Mouse (Mus musculus) frontal cortex, adult (tissue): ENCODE results near the gene Gm29776.

Experiments used
- ATAC-seq: cut with Nextera tagmentation; 2 replicates; pipeline ENCODE4 v1.9.2; 2017; ENCODE audit warnings: mild to moderate bottlenecking, moderate library complexity, mixed read lengths; ENCODE audit not compliant: low TSS enrichment

Gm29776 gene

DNA sequence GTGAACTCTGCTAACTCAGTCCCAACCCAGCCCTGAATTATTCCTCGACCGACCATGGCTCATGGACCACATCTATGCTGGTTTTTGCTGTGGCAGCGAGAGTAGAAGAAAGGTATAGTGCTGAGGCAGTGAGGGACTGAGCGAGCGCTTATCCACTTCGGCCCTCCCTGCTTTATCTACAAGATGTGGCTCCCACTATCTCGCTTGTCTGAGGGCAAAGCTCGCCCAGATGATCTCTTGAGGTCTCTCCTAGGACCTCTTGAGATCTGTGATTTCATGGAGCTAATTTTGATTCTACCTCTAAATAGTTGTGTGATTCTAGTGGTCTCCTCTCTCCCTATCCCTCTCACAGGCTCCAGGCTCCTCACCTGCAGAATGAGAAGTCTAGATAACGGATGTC is 10.4 kb upstream of the Gm29776 start:
- ATAC-seq: no peak

DNA sequence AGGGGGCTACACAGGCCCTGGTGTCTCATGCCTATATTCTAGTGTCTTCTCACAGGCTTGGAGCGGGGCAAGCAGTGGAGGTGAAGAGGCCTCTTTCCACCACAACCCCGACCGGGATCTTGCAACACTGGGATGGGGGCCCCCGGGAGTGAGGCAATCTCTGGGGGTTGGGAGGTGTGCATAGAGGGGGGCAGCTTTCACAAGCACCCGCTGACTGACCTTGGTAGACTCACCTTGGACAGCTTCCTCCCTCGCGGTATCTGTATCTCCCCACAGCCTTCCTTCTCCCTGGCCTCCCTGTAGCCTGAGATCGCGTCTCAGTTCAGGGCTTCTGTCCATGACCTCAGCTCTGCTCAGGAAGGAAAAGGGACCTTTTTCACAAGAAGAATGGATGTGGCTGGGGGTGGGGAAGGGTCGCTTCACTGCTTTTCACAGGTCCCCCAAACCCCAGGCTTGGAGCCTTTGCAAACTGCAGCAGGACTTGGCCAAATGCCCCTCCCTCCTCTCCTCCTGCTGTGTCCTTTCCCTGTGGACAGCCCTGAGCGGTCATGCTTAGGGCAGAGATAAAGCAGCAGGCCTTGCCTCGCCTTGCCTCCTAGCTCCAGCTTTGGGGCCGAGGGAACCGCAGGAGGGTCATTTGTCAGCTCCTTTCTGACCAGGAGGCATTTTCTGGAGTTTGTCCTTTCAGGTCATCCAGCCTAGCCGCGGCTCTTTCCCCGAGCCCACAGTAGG is 8.1 kb upstream of the Gm29776 start:
- ATAC-seq: no peak

DNA sequence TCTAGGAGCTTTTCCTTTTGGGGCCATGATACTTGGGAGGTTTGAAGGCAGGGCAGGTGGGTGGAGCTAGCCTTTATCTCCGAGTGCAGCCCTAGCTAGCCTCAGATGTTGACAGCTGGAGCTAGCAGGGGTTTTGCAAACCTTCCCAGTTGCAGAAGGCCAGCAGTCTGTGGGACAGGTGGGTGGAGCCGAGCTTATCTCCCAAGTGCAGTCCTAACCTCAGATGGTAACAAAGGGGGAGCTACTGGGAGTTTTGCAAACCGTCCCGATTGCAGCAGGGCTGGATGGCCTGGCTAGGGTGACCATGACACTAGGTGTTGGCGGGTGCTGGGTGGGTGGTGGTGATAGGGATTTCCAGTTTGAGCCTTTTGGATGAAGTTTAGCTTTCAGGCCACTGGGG is 7.2 kb upstream of the Gm29776 start:
- ATAC-seq: no peak

DNA sequence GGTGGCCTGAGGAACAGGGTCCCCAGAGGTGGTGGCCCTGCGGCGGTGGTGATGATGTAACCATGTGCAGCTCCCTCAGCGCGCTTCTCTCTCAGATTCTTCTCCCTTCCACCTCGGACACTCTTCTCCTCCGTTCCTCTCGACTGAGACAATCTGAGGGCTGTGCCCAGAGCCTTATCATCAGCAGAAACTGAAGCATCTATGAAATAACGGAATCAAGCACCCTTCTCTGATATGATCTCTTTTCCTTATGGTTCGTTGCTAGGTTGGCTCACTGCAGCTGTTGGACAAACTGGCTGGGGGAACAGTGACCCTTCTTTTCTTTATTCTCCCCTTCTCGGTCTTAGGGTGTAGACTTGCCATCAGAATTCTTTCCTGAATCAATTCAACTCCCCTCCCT is 4.6 kb upstream of the Gm29776 start:
- ATAC-seq: no peak

DNA sequence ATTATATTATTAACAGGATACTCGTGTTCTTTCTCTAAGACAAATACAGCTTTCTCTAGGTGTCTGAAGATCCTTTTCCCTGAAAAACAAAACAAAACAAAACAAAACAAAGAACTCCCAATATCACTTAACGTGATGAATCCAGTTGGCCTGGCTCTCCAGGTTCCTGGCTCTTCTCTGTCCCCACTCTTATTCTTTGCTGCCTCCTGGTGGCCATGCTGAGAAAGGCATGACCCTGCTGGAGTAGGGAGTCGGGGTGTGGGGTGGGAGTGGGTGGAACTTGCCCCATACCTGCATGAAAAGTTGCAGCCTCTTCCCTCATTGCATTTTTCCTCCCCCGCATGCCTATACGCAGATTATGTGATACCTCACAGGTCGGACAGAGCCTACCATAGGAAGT is 2.7 kb upstream of the Gm29776 start:
- ATAC-seq: peak; percentile 88

DNA sequence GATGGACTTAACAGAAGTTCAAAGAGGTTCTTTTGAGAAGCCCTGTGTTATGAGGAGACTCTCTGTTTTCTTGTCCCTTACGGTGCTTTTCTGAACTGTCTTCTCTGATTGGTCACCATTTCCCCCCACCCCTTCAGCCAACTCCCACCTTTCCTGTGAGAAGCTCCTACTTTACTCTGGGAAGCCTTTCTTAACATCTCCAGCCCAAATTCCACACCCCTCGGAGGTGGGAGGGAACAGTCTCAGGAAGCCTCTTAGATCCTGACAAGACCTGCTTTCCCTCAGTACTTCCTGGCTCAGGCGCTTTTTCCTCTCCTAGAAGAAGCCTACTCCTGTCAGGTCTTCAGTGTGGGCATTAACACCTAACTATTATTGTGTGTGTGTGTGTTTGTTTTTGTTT is 953 bp upstream of the Gm29776 start:
- no peak for ATAC-seq

DNA sequence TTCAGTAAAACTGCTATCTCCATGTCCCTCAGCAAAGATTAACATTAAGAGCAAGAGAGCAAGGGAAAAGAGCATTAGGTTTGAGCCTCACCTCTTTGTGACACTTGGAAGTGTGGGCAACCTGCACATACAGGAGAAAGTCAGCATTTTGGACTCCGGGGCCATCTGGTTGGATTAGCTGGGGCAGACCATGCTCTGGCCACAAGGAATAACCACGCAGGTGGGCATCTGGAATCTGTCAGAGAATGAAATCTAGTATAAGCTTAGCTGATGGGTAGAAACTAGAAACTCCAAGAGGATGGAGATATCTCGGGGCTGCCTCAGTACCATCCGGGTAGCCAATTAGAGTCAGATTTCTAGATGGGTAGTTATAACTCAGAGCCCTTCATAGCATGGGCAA is 1.9 kb downstream of the Gm29776 start:
- no peak for ATAC-seq

DNA sequence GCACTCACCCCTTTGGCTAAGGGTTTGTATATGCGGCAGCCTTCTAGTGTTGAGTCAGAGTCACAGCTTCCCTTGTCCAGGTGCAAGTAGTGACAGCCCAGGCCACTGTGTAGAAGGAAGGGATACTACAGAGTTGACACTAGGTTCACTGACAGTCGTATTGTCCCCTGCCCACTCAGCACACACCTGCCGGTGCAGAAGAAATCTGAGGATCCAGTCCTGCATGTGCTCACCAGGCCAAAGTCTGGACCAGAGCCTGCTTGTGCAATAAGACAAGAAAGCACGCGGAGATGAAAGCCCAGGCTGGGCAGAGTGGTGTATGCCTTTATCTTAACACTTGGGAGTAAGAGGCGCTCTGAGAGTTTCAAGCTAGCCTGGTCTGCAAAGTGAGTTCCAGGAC is 3.6 kb downstream of the Gm29776 start:
- no peak for ATAC-seq

DNA sequence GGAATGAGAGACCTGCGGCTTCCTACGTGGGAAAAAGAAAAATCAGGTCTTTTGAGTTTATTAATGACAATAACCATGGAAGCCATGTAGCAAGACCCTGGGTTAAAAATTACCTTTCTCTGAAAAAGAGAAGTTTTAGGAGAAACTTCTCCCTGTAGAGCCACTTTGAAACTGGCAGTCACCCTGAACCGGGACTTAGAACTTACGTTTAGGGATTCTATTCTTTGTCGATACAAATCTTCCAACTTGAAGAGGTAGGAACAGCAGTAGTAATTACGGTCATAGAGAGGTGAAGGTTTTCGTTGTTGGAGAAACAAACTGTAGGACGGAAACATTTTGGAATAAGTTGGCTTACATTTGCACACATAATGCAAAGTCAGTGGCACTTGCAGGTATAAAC is 11.4 kb downstream of the Gm29776 start:
- no peak for ATAC-seq

DNA sequence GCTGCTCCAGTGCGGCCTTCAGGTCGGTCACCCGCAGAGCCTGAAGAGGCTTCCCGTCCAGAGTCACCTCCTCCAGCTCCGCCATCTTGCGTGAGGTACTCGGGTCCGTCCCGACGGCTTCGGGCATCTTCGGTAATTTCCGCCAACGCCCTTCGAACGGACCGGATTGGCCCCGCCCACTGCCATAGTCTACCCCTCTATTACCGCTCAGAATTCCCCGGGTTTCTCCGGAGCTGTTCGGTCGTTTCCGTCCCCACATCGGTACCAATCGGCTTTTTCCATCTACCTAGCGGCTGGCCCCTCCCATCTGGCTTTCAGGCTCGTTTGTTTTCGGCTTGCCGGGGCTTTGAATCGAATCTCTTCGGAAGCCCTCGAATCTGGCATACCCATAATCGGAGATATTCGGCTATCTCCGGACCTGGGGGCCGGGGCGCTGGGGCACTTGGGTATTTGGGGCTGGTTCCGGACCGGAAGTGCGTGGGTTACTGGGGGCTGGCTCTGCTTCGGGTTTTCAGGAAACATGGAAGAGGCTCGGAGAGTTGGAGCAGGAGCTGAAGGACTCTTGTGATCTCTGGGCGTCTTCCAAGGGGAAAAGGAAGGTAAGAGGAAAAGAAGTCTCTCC is 12.0 kb downstream of the Gm29776 start, which contains the start of gene Acin1:
Gene Acin1 (minus strand): TSS at position 410 of the 622 bp plus-strand sequence.
- ATAC-seq: peak; percentile 87

DNA sequence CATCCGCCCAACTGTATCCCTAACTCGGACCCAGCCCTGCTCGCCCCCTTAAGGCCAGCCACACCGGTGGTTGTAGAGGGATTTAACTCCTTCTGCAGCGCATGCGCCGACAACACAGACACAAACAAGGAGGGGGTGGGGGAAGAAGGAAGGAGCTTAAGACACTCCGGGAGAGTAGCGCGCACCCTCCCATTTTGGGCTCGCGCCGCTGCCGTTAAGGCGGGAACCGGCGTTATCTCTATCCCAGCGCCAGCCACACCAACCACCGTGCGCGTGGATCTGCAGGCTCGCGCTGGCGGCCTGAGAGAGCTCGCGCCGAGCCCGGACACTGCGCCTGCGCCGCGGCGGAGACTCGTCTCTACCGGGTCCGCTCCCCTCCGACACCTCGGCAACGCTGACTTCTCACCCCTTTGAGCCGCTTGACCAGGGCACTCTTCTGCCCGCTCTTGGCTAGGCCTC is 12.5 kb downstream of the Gm29776 start, which contains the start of gene 1700123O20Rik:
Gene 1700123O20Rik (plus strand): TSS at position 154 of the 459 bp plus-strand sequence.
- ATAC-seq: peak; percentile 77

DNA sequence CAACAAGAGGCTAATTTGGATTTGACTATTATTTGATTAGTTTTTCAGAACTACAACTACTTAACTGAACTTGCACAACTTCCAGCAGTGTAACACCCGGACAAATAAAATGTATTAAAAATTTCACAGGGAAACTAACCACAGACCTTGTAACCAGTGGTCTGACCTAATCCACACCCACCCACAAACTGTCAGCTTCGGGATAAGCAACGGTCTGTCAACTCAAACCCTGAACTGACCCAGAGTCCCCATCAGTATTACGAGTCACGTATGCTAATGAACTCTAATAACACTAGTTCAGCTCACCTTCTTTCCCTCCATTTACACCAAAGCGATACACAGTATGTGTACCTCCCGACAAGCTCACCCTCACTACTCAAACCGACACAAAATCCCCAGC is 13.2 kb downstream of the Gm29776 start:
- ATAC-seq: no peak

DNA sequence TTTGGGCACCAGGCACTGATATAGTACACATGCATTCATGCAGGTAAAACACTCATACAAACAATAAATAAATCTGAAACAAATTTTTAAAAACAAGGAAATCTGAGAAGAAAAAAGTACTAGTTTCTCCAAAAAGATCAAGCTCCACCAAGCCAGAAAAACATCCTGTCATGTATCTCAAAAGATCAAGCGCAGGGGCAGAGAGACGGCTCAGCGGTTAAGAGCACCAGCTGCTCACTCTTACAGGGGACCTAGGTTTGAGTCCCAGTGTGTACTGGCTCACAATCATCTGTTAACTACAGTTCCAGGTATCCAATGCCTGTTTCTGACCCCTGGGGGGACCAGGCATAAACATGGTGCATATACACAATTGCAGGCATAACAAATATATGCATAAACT is 16.2 kb downstream of the Gm29776 start:
- ATAC-seq: no peak

DNA sequence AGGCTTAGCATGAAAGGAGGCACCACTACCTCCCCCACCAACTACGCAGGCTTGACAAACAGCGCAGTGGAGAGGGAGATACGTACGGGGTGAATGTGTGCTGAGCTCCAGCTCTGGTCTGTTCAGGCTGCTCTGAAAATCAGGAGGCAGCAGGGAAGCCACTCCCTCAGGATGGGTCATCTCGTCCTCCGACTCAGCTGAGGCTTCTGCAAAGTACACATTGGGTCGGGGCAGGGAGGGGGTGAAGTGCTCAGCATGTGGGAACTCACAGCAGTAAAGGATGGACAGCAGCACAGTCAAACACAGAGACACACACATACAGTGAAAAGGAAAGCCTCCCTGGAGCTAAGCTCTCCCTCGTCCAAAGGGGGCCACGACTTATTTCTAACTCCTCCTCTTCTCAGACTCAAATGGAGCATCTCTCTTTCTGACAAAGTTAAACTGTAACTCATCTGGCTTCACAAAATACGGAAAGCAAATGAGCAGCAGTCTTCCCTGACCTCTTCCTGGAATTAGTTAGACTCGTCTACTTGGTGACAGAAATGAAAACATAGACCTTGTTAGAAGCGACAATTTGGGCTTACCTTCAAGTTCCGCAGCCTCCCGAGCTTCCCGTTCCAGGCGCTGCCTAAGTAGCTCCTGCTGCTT is 19.9 kb downstream of the Gm29776 start:
- ATAC-seq: no peak

DNA sequence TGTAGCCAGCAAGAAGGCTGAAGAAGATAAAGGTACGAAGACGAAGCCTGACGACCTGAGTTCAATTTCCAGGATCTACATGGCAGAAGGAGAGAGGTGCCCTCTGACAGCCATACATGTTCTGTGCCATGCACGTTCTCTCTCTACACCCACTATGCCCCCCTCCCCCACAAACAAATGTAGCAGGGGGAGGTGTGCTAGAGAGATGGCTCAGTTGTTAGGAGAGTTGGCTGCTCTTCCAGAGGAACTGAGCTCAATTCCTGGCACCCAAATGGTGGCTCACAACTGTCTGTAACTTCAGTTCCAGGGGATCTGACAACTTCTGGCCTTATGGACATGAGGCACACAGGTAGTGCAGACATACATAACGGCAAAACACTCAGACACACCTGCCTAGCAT is 22.3 kb downstream of the Gm29776 start:
- ATAC-seq: 0 out of 2 replicates have a peak, but pooled peaks have one; percentile 47

DNA sequence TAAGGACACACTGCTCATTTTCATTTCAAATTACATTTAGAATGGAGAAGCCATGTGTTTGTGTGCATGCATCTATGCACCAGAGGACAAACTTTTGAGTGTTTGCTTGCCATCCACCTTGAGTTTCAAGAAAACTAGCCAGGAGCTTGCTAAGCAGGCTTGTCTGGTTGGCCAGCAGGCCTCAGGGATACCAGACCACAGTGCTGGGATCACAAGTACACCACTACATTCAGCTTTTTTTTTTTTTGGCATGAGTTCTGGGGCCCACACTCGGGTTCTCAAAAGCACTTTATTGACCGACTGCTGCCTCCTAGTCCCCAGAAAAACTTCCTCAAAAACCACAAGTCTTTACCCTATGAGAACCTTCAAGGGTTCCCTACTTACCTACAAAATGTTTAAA is 24.3 kb downstream of the Gm29776 start:
- ATAC-seq: no peak

DNA sequence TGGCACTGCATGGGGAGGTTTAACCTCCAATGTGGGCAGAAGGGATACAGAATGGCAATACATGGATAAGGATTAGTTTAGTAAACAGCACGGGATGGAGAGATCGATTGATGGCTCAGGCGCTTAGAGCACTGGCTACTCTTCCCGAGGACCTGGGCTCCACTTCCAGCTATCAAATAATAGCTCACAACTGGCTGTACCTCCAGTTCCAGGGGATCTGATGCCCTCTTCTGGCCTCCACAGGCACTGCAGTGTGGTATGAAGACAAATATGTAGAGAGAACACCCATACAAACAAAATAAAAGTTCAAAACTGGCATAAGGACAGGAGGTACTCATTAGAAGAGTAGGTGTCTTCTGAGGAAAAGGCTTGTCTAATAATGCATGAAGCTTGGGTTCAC is 29.3 kb downstream of the Gm29776 start:
- ATAC-seq: no peak

DNA sequence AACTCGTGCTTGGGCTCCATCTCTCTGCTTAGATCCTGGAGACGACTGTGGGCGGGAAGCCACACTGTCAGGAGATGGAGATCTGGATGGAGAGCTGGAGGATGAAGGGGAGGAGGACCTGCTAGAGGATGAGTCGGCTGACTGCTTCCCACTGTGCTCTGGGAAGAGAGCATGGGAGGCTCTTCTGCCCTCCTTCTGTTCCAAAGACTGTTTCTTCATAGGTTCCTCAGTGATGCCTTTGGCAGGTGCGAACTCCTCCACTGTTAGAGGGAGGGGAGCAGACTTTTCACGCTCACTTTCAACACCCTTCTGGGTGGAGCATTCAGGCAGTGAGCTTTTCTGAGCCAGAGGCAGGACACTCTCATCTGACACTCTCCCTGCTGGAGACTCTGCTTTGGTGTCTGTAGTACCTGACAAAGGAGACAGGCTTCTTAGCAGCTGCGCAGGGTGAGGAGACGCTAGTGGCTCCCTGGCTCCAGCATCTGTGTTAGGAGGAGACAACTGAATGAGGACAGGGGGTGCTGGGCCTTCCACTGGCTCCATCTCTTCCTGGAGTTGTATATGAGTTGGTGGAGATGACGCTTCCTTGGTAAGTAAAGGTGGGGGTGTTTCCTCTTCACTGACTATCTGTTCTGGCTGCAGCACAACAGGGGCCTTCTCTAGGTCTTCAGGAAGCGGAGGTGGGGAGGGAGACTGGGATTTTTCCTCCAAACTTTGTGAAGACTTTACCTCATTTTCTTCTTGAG is 34.0 kb downstream of the Gm29776 start:
- peak; percentile 94 for ATAC-seq

DNA sequence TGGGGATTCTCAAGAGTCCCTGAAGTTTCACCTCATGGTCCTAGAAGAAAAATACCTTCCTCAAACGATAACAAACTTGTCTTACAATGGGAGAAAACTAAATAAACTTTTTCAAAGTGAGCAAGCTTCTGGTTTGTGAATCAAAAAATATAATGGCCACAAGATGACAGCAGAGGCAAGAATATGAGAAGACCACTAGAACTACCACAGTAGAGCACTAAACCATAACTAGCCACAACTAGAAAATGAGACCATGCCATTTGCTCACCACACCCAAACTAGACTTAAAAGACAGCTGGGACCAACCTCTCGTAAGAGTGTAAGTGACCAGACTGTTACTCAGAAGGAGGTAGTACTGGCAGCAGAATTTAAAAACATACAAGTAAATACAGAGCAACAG is 38.6 kb downstream of the Gm29776 start:
- ATAC-seq: no peak

DNA sequence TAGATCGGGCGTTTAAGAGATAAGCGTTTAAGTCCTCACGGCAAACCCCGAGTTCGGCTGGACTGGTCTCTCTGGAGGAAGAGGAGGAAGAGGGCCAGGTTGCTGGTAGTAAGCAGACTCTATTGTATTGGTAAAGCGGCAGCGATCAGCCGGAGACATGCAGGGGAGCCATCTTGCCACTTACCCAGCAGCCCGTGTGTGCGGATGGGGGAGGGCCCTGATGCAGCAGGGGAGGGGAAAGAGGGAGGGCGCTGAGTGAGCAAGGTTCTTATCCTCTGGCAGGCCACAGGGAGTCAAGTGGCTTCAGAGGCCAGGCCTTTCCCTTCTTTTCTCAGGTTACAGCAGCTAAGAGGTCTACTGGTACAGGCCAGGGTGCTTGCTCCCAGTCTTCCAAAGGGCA is 45.1 kb downstream of the Gm29776 start:
- peak; percentile 88 for ATAC-seq

DNA sequence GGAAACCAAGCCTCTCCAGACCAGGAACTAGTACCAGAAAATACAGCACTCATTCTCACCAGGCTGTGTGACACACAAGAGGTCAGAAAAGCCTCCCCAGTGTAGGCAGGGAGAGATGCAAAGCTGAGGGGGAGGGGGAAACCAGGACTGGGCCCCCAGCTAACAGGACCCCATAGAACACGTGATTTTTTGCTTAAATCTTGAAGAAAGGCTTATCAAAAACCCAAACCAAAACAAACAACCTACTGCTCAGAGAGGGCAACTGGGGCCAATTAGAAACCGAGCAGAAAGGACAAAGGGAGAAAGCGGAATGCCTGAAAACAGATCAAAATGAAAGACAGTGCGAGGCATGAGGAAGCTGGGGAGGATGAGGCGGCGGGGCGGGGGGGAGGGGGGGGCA is 45.8 kb downstream of the Gm29776 start:
- no peak for ATAC-seq

DNA sequence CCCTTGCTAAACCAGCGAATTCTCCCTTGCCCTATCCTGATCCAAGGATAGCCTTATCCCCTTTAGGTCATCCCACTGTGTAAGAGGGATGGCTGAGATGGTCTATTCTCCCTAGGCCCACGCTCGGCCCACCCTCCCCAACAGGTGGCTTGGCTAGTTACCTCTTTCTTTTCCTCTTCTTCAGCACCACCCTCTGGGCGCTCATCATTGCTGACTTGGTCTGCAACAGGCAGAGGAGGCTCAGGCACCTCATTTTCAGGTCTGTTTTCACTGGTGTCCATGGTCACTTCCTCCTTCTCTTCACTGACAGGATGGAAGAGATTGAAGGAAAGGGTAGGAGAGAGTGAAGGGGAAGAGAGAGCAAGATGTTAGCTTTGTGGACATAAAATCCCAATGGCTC is 47.1 kb downstream of the Gm29776 start:
- no peak for ATAC-seq
